Mouse (Mus musculus): ENCODE measurements around the gene Dusp18. TPM values are rescaled to one million over a fixed set of nuclear protein-coding genes. Genes with fewer than 3 reads are reported as not detected.

Gene Dusp18
- total and polyA plus RNA-seq, 3 experiments = 2.8 to 6.6 (median 4.8) TPM

DNA sequence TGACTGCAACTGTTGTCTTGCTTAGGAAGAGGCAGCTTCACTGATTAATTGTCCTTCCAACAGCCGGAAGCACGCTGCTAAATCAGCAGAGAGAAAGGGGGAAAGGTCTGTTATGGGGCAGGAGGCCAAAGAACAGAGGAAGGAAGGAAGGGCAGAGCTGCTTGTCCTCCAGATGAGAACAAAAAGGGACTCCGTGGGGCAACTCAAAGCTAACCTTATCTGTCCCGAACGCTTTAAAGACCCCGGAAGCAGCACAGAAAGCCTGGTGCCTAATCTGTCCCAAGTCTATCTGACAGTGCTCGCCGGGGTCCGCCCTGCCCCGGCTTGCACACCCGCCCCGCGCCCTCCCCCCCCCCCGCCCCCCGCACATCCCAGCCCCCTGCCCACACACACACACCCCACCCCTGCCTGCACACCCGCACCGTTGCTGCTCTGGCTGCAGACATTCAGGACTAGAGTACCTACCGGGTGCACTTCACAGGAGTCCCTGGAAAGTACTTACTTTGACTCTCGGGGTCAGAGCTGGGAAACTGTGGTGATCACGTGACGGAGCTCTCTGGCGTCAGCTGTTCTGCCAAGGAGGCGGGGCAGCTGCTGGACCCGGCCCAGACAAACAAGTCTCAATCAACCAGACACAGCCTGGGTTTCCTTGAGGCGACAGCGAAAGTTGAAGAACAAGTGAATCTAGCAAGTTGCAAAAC, 36.6 kb downstream of the Dusp18 start, which contains the start of gene Tcn2:
TSS of gene Tcn2 (minus strand) at position 649 of the 701 bp plus-strand sequence.
- Histone ChIP-seq H3K79me2 (replicated peaks; ENCODE audit: control insufficient read depth, extremely low read depth, insufficient read depth, poor library complexity, severe bottlenecking) (no peaks in the 10 kb centered on the region), H3K4me1 (ENCODE audit: control insufficient read depth in 1 of 2, insufficient read depth in 2 of 2) (peaks cover 0 to 7% of the 10 kb centered on the region in 2 experiments; a peak in 2 of 4 replicates), H3K9ac (ENCODE audit: insufficient read depth, low read depth) (peak within 1 kb of the TSS; percentile 28; the same call in 1 of the 2 replicates), H3K4me2 (ENCODE audit: insufficient read depth, low read depth, poor library complexity, severe bottlenecking) (peak within 1 kb of the TSS; percentile 64), H3K4me3 (replicated peaks in 1 of 3; ENCODE audit: low read depth in 2 of 3, low read length in 2 of 3, poor library complexity in 1 of 3) (peak within 1 kb of the TSS; percentile 24 to 60 (median 36)), H3K27me3 (replicated peaks) (peaks cover 85% of the 10 kb centered on the region), H3K27ac (ENCODE audit: insufficient read depth, low read depth) (no peak within 1 kb of the TSS), H3K36me3 (replicated peaks in 1 of 2; ENCODE audit: control insufficient read depth in 1 of 2, insufficient read depth in 1 of 2, low read length in 1 of 2) (no peaks in the 10 kb centered on the region), H3K9me3 (replicated peaks; ENCODE audit: low read length) (no peaks in the 10 kb centered on the region)
- in situ Hi-C loops (cut with MboI; ENCODE audit: low pct_ligation_motif_present, low pct_unique_long_range_greater_than_20kb, low sequenced_read_pairs) (no loop called here), dilution Hi-C loops (cut with MboI; ENCODE audit: extremely low pct_ligation_motif_present, extremely low pct_unique_long_range_greater_than_20kb, low sequenced_read_pairs) (no loop called here)
- DNase-seq (ENCODE audit: extremely low read depth) = peak; percentile 62
- TF ChIP-seq MAFK (IDR thresholded peaks at IDR 0.05; ENCODE audit: insufficient replicate concordance, low read length) = no peak
- TF ChIP-seq TBP (conservative IDR thresholded peaks at IDR 0.05; ENCODE audit: low read depth, low read length) = no peak
- peak; percentile 95 for TF ChIP-seq MAX (IDR thresholded peaks at IDR 0.05; ENCODE audit: low read length)
- TF ChIP-seq UBTF (IDR thresholded peaks at IDR 0.05; ENCODE audit: low read depth, low read length) = no peak
- no peak for TF ChIP-seq ZNF384 (IDR thresholded peaks at IDR 0.05; ENCODE audit: low read depth, low read length)
- no peak for TF ChIP-seq JUN (IDR thresholded peaks at IDR 0.05; ENCODE audit: insufficient read depth, low read depth, low read length)
- TF ChIP-seq TCF12 (IDR thresholded peaks at IDR 0.05; ENCODE audit: low read depth, low read length) = peak; percentile 46; the same call in 1 of the 2 replicates
- TF ChIP-seq PAX5 (IDR thresholded peaks at IDR 0.05; ENCODE audit: low read length) = no peak
- no peak for TF ChIP-seq MYC (IDR thresholded peaks at IDR 0.05; ENCODE audit: low read depth, low read length)
- no peak for TF ChIP-seq ZC3H11A (IDR thresholded peaks at IDR 0.05; ENCODE audit: low read depth, low read length)
- TF ChIP-seq JUND (conservative IDR thresholded peaks at IDR 0.05; ENCODE audit: low read depth, low read length) = no peak
- TF ChIP-seq MAZ (IDR thresholded peaks at IDR 0.05; ENCODE audit: low read depth, low read length) = peak; percentile 16; the same call in 1 of the 2 replicates
- no peak for TF ChIP-seq POLR2AphosphoS2 (IDR thresholded peaks at IDR 0.05; ENCODE audit: low read depth, low read length)
- no peak for TF ChIP-seq ZKSCAN1 (IDR thresholded peaks at IDR 0.05; ENCODE audit: borderline replicate concordance, low read depth, low read length)
- TF ChIP-seq CHD2 (IDR thresholded peaks at IDR 0.05; ENCODE audit: low read length) = no peak
- no peak for TF ChIP-seq CTCF (conservative IDR thresholded peaks at IDR 0.05 in 1 of 2, IDR thresholded peaks at IDR 0.05 in 1 of 2; ENCODE audit: low read depth in 2 of 2, low read length in 2 of 2)
- no peak for TF ChIP-seq RAD21 (IDR thresholded peaks at IDR 0.05; ENCODE audit: low read depth, low read length)
- TF ChIP-seq KAT2A (IDR thresholded peaks at IDR 0.05; ENCODE audit: insufficient replicate concordance, low read length) = no peak
- no peak for TF ChIP-seq HCFC1 (IDR thresholded peaks at IDR 0.05; ENCODE audit: low read depth, low read length)
- TF ChIP-seq RCOR1 (conservative IDR thresholded peaks at IDR 0.05; ENCODE audit: low read depth, low read length) = no peak
- TF ChIP-seq CHD1 (IDR thresholded peaks at IDR 0.05; ENCODE audit: low read depth, low read length) = no peak
- TF ChIP-seq IRF4 (IDR thresholded peaks at IDR 0.05; ENCODE audit: low read depth, low read length) = no peak; the same call in 1 of the 2 replicates
- no peak for TF ChIP-seq NELFE (IDR thresholded peaks at IDR 0.05; ENCODE audit: low read depth, low read length)
- no peak for TF ChIP-seq SMC3 (IDR thresholded peaks at IDR 0.05; ENCODE audit: low read depth, low read length)
- peak; percentile 89 for TF ChIP-seq BHLHE40 (IDR thresholded peaks at IDR 0.05; ENCODE audit: low read depth, low read length)
- TF ChIP-seq ZMIZ1 (IDR thresholded peaks at IDR 0.05; ENCODE audit: low read depth, low read length) = no peak
- no peak for TF ChIP-seq GABPA (IDR thresholded peaks at IDR 0.05; ENCODE audit: insufficient replicate concordance, low read depth, low read length)
- no peak for TF ChIP-seq NRF1 (IDR thresholded peaks at IDR 0.05; ENCODE audit: low read depth, low read length)
- TF ChIP-seq MXI1 (IDR thresholded peaks at IDR 0.05; ENCODE audit: low read depth, low read length) = no peak
- TF ChIP-seq USF1 (IDR thresholded peaks at IDR 0.05; ENCODE audit: low read depth, low read length) = peak; percentile 97
- no peak; the same call in 1 of the 2 replicates for TF ChIP-seq ETS1 (conservative IDR thresholded peaks at IDR 0.05; ENCODE audit: low read depth, low read length)
- TF ChIP-seq SIN3A (IDR thresholded peaks at IDR 0.05; ENCODE audit: low read length) = peak; percentile 83
- TF ChIP-seq POLR2A (IDR thresholded peaks at IDR 0.05; ENCODE audit: low read depth, low read length) = no peak
- TF ChIP-seq USF2 (conservative IDR thresholded peaks at IDR 0.05; ENCODE audit: low read depth, low read length) = peak; percentile 97
- TF ChIP-seq EP300 (IDR thresholded peaks at IDR 0.05; ENCODE audit: low read length) = no peak
- no peak for TF ChIP-seq E2F4 (IDR thresholded peaks at IDR 0.05; ENCODE audit: insufficient replicate concordance, low read depth, low read length)
- TF ChIP-seq MEF2A (IDR thresholded peaks at IDR 0.05; ENCODE audit: borderline replicate concordance, low read depth, low read length) = no peak
- TF ChIP-seq ELF1 (IDR thresholded peaks at IDR 0.05; ENCODE audit: low read depth, low read length) = no peak
